Mouse (Mus musculus): Measurements from ENCODE around the gene Kctd7. TPM values are rescaled to one million over a fixed set of nuclear protein-coding genes. Genes with fewer than 3 reads are reported as not detected.
A peak's percentile ranks its signal among the peaks of the same experiment; 100 is the strongest.

Gene Kctd7
- 10 to 100 TPM in 1 of 2 experiments, 1 to 10 TPM in 1; 9.4 to 13.1 TPM for total RNA-seq (2021)

DNA sequence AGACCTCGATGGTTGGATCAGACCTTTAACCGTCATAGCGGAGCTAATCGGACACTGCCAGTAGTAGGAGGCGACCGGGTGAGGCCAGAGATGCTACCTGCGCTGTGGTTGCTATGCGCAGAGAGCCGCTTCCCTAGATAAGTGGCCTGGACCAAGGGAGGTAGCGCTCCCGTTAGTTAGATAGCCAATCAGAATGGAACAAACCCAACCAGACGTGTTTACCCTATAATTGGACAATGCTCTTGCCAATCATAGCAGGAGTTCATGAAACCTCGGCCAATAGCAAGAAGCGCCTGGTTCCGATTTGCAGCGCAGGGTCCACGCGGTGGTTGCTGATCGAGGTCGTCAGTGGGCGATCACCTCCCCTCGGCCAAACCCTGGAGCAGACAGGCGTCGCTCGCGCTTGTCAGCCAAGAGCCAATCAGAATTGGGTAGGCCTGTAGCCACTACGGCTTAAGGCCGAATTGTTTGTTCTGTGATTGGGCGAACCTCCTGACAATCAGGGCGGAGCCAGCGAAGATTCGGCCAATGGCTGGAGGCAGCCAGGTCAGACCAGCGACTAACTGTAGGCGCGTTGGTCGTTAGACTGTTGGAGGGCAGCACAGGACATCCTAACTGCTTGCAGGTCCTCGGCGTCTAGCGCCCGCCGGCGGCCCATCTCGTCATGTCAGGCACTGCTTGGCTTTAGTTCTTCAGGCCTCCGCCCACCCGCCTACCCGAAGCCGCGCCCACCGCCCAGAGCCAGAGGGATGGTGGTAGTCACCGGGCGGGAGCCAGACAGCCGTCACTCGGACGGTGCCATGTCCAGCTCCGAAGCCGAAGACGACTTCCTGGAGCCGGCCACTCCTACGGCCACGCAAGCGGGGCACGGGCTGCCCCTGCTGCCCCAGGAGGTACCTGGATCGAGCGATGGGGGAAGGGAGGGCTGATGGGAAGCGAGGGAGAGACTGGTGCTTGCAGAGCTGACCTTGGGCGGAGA, at the start of gene Kctd7:
TSS of gene Kctd7 (plus strand) at position 528 of the 979 bp plus-strand sequence.
- DNase-seq (ENCODE audit: low spot score in 2 of 2), result peak; percentile 95 to 97
- intact Hi-C loops (cut with DNase I), result no loop called here

DNA sequence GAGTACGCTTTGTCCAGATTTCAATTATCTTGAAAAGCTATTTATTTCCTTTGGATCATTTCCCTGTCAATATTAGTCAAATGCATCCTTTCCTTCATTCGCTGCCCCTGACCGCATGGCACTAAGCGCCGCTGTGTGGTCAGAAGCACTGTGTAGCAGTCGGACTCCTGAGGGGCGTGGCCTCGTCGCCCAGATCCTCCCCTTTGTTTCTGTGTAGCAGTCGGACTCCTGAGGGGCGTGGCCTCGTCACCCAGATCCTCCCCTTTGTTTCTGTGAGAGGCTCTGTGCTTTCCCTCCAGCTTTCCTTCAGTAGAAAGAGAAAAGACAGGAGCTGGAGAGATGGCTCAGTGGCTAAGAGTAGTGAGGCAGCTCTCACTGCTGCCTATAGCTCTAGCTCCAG, 47.9 kb upstream of the Kctd7 start:
- intact Hi-C loops (cut with DNase I), result no loop called here
- DNase-seq (ENCODE audit: low spot score in 2 of 2), result no peak

GRCm38 (mm10) chr5:130097837-130098236, 46.8 kb upstream of the Kctd7 start:
- no peak for DNase-seq (ENCODE audit: low spot score in 2 of 2)
- intact Hi-C loops (cut with DNase I), result no loop called here

- intact Hi-C loops (cut with DNase I), result no loop called here
- DNase-seq (ENCODE audit: low spot score in 2 of 2), result no peak
Measured at GRCm38 (mm10) chr5:130101724-130102123, 42.9 kb upstream of the Kctd7 start.

DNA sequence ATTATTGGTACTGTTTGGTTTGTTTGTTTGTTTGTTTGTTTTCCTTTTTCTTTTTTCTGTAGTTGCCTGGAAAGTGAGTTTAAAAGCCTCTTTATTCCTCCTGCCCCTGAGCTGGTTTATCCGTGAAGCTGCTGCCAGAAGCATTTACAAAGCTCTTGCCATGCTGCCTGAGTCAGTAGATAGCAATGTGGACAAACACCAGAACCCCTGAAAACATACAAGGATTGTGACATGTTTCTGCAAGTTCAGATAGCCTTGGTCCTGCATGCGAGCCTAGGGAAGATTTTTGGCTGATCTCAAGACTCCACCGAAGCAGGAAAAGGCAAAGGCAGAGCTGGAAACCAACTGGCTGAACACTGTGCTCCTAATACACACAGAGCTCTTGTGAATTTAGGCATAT, 35.3 kb upstream of the Kctd7 start:
- intact Hi-C loops (cut with DNase I), result no loop called here
- DNase-seq (ENCODE audit: low spot score in 2 of 2), result no peak

- intact Hi-C loops (cut with DNase I), result no loop called here
- DNase-seq (ENCODE audit: low spot score in 2 of 2), result no peak
Measured at GRCm38 (mm10) chr5:130110632-130111464, 33.8 kb upstream of the Kctd7 start.

GRCm38 (mm10) chr5:130112653-130113052, 32.0 kb upstream of the Kctd7 start:
- intact Hi-C loops (cut with DNase I), result no loop called here
- no peak for DNase-seq (ENCODE audit: low spot score in 2 of 2)

- DNase-seq (ENCODE audit: low spot score in 2 of 2), result no peak
- intact Hi-C loops (cut with DNase I), result no loop called here
Measured at GRCm38 (mm10) chr5:130116116-130116515, 28.5 kb upstream of the Kctd7 start.

GRCm38 (mm10) chr5:130116857-130117256, 27.8 kb upstream of the Kctd7 start:
- intact Hi-C loops (cut with DNase I), result no loop called here
- DNase-seq (ENCODE audit: low spot score in 2 of 2), result no peak

- no peak for DNase-seq (ENCODE audit: low spot score in 2 of 2)
- intact Hi-C loops (cut with DNase I), result no loop called here
Measured at GRCm38 (mm10) chr5:130117932-130118331, 26.7 kb upstream of the Kctd7 start.

DNA sequence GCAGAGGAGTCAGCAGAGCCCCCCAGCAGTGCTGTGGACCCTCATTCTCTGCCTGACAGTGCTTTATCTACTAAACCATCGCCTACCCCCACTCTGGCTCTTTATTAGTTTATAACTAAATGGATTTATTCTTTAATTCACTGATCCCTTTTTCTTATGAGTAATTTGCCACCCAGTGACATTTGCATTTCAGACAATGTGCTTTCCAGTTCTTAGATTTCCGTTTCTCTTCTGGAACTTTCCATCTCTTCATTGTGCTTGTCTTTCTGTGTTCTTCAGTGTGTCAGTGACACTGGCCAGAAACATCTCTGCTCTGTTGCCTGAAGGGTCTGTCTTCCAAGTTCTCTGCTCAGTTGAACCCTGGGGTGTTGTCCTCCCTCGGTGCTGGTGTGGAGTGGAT, 25.4 kb upstream of the Kctd7 start:
- intact Hi-C loops (cut with DNase I), result no loop called here
- DNase-seq (ENCODE audit: low spot score in 2 of 2), result no peak

DNA sequence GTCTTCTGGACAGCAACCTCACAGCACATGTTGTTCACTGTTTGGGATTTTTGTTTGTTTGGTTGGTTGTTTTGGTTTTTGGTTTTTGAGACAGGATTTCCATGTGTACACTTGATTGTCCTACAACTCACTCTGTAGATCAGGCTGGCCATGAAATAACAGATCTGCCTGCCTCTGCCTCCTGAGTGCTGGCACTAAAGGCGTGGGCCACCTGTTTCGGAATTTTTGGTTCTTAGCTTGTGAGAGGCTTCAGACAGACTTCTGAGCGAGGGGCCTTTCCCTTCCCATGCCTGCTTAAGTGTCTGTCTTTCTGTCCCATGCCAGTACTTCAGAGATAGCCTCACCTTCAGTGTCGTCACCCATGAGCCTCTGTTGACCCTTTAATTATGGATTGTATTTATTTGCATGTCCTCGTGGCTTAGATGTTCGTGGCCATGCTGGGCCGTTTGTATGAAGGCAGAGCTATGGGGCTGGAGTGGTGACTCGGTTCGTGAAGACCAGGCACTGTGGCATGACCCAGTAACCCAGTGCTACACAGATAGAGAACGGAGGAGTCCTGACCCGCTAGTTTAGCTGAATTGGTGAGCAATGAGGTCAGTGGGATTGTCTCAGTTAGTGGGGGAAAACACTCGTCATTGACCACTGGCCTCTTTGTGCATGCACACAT, 24.5 kb upstream of the Kctd7 start:
- intact Hi-C loops (cut with DNase I), result no loop called here
- no peak for DNase-seq (ENCODE audit: low spot score in 2 of 2)

DNA sequence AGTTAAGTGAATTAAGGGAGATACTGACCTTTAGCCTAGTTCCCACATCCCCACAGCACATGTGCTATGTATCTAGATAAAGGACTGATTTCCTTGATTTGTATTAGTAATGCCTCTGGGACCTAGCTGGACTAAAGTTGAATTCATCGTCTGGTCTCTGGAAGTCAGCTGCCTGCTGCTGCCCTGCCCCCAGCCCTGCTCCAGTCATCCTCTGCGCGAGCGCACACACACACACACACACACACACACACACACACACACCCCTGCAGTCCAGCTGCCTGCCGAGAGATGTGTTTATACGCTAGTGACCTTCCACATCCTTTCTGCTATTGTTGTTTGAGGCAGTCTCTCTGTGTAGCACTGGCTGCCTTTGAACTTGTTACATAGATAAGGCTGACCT, 23.8 kb upstream of the Kctd7 start:
- intact Hi-C loops (cut with DNase I), result no loop called here
- DNase-seq (ENCODE audit: low spot score in 2 of 2), result no peak

- no peak for DNase-seq (ENCODE audit: low spot score in 2 of 2)
- intact Hi-C loops (cut with DNase I), result no loop called here
Measured at GRCm38 (mm10) chr5:130122355-130122754, 22.3 kb upstream of the Kctd7 start.

DNA sequence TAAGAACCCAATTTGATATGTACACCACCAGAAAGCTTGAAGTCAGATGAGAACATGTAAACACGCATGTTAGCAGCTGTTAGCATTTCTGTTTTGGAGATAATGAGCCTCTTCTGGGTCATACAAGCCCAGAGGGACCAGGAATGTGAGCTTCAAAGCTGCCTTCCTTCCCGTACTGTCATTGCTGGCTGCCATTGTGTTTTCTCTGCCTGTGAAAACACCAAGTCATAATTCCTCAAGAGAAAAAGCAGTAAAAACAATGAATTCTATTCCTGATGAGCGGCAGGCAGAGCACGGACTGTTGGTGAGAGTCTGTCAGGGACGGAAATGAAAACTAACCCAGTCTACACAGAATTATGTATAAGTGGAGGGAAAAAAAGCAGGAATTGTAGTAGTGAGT, 20.4 kb upstream of the Kctd7 start:
- no peak for DNase-seq (ENCODE audit: low spot score in 2 of 2)
- intact Hi-C loops (cut with DNase I), result no loop called here

GRCm38 (mm10) chr5:130128686-130129523, 15.8 kb upstream of the Kctd7 start:
- DNase-seq (ENCODE audit: low spot score in 2 of 2), result no peak
- intact Hi-C loops (cut with DNase I), result no loop called here

DNA sequence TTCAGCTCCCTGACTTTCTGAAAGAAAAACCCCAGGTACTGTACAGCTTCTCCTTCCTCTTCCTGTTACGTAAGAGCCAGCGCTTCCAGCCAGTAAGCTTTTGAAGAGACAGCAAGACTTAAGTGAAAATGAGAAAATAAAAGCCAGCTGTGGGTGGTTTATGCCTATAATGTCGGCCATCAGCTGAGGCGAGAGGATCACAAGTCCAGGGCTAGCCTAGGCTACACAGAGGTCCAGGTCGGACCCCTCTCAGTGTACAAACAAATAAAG, 15.2 kb upstream of the Kctd7 start:
- DNase-seq (ENCODE audit: low spot score in 2 of 2), result no peak
- intact Hi-C loops (cut with DNase I), result no loop called here

- intact Hi-C loops (cut with DNase I), result no loop called here
Measured at GRCm38 (mm10) chr5:130136597-130136996, 8.1 kb upstream of the Kctd7 start.

DNA sequence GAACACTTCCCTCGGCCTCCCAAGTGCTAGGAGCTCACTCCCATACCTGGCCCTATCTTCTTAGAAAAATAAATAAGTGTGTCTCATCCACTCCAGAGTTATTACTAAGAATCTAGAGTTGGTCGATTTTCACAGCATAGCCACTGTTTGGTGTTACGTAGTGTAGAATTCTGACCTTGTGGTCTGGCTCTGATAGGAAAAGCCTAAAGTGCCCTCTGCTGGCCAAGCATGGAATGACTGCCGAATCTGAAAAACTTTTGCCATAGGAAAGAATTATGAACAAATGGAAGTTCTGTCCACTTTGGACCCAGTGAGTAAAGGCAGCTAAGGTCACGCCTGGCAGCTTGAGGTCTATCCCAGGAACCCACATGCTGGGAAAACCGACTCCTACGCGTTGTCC, 5.3 kb upstream of the Kctd7 start:
- intact Hi-C loops (cut with DNase I), result loop anchor here (1.0 to 2.0 kb wide), 2 partner anchors 95 to 116 kb away; no protein-coding TSS in a partner anchor
- peak; percentile 65 to 73 for DNase-seq (ENCODE audit: low spot score in 2 of 2)

More at GRCm38 (mm10) chr5:130136597-130136996, 8.1 kb upstream of the Kctd7 start:
- DNase-seq (ENCODE audit: low spot score in 2 of 2), result no peak
